Mouse (Mus musculus): ENCODE measurements around the gene Msh3.

The Msh3 gene

DNA sequence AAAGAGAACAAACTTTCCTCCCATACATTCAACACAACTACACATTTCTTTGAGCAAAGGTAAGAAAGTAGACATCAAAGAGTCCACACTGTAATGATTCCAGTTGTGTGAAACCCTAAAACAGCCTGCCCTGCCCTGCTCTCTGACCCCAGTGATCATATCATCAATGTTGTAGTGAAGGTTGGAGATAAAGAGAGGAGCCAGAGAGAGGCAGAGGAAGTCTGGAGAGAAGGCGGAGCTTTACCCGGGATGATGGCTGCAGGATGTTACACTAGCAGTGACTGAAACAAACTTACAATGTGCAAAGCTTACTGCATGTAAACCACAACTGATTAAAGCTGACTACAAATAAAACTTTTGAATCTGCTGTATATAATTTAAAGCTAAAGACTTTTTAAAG lies 26.8 kb downstream of the Msh3 start:
- no peak for DNase-seq

DNA sequence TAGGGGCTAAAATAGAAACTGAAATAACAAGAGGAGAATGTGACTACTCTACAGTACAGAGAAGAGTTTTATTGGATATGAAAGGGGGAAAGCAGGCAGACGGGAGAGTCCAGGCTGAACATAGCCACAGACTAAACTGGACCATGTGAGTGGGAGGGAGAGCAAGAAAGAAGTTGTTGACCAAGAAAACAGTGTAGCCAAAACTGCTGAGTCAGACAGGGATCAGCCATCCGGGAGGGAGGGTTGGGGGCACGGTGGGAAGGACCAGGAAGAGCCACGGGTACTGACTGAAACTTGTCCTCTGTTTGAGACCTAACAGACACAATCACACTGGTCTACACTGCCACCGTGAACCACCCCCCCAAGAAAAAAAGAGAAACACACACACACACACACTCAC lies 28.8 kb downstream of the Msh3 start:
- no peak for DNase-seq

DNA sequence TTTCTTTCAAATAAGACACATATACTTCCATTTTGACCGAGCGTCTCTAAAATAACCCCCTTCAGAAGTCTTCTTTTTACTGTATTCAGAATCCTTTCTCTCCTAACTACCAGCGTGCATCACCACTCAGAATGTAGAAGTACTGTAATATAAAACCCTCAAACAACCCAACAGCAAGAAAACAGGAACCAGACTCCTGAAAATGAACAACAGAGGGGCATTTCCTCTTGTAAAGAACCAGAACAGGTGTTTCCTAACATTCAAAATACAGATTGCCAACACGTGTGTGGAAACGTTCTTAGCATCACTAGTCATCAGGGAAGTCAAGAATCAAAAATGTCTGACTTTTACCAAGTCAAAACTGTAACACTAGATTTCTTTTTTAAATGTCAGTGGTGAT lies 34.0 kb downstream of the Msh3 start:
- no peak for DNase-seq

DNA sequence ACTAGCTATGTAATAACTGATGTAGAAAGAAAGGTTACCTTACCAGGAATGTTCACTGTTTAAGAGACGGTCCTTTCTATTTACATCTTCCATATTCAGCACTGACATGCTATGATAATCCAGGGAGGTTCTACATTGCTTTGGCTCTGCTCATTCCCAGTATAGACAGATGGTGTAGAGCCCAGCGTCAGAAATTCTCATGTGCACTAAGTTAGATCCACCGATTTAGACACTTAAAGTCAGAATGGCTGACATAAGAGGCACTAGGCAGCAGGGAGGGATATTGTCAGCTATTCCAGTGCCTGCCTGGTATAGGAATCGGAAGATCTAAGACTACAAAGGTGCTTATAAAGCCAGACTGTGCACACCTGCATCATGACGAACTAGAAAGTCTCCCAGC lies 40.2 kb downstream of the Msh3 start:
- DNase-seq: no peak

DNA sequence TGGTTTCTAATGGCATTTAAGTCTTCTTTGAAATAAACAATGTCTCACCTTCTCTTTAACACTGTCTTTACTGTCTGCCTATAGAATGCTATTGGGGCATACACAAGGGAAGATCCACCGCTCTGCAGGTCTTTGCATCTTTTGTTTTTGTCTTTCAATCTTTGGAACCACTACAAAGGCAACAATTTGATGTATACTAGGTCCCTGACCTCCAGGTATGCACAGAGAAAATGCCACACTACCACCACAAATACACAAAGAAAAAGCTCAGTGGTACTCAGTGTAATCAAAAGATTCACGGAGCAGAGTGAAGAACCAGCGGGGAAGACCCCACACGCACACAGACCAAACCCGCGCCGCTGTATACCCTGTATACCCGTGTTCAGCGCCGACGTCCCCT lies 49.1 kb downstream of the Msh3 start, which contains the start of gene Gm20379:
Gm20379 (plus strand) TSS at position 301 of the 400 bp plus-strand sequence.
- DNase-seq: no peak

DNA sequence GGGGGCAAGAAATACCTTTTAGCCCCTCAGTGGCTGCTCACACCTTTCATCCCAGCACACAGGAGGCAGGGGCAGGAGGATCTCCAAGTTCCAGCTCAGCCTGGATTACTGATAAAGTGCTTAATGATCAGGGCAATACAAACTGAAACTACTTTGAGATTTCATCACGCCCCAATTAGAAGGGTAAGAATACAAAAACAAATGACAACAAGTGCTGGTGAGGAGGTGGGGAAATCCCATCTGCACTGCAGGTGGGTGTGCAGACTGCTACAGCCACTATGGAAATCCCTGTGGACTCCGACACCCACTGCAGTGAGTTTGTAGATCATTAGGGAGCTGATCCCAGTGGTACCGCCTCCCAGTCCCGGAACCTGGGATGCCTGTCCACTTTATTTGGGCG lies 50.5 kb downstream of the Msh3 start:
- DNase-seq: no peak

DNA sequence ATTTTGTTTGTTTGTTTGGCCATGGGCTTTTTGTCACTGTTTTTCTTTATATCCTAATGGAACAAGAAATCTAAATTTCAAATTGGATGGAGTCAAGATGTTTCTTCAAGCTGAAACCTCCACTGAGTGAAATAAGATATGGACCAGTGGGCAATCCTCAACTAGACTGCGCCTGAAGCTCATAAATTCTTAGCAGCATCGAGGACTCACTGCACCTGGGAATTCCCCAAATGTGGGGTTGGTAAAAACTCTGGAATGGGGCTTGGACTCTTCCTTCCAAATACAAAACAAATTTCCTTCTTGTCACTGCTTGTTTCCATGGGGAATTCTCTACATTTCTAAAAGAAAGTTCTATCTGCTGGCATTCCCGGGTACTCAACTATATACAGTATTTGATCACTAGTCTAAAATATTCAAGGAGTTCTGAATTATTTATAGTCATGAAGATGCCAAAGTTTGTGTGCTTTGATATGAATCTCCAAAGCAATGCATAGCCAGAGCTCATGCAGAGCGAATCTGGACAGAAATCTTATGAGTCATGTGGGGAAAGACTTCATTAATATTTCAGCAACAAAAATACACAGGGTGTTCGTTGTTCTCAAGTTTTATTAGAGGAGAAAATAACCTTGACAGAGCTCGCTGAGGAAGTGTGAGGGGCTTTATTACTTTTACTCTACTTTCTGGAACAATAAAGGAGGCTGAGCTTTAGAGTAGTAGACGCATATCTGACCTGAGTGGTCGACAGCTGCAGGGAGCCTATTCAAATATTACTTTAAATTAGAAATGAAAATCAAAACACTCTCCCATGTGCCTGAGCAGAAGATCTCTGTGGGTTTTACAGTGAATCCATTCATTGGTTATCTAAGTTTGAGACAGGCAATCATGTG lies 51.5 kb downstream of the Msh3 start:
- no peak for DNase-seq

DNA sequence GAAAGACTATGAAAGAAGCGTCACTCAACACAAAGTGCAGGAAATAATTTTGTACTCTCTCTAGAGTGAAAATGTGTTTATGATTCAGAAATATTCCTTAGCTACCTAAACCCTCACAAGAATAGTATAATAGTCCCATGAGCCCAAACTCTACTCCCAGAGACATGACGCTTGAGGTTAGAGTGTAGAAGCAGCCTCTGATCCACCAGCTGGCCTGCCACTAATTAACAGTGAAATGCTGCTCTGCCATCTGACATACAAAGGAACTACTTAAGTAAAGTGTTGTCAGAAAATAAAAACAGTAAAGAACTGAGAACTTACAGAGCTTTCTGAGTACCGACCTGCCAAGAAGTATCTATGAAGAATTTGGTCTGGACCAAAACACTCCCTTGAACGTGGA lies 52.3 kb downstream of the Msh3 start:
- DNase-seq: no peak

DNA sequence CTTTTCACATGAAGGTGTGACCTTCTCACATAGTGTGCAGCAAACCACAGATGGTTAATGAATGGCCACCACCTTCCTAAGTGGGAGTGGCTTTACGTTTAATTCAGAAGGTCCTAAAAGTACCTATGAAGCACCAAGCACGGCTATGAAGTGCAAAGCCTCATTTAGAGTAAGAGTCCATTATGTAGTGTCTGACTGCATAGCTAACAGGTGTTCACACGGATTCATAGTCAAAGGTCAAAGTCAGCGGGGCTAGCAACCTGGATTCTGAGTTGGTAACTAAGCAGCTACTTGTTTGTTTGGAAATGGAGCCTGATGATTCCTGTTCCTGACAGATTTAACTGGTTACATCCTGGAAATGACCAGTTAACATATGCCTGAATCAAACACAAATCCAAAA lies 53.0 kb downstream of the Msh3 start:
- no peak for DNase-seq

DNA sequence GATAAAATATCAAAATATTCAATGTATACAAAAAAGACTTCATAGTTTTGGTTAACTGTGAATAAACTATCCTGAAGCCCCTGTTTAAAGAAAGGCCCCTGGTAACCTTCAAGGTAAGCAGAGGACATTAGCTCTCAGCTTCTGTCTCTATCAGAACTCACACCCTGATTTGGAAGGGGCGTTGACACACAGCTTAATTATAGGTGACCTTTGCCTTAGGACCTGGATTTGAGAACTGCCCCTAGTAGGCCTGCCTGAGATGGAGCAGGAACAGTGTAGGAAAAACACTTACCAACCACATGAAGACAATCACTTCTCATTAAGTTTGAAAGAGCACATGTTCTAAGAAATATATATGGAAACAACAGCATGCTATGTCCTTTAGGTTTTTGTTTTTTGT lies 55.3 kb downstream of the Msh3 start:
- DNase-seq: no peak

DNA sequence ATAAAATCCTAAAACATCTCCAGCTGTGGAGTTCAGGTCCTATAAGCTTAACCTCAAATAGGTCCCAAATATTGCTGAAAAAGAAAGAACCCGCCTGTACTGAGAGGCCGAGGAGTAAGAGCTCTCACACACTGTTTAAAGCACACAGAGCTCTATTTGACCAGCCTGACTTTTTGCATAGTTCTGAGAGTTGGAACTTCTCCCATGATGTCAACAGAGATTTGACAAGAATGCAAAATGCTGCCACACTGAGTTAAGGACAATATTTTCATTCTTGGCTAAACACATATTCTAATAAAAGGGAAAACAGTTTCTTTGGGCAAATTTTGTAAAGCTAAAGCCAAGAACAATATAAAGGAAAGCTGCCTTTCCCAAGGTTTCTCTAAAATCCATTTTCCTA lies 57.8 kb downstream of the Msh3 start:
- DNase-seq: no peak

DNA sequence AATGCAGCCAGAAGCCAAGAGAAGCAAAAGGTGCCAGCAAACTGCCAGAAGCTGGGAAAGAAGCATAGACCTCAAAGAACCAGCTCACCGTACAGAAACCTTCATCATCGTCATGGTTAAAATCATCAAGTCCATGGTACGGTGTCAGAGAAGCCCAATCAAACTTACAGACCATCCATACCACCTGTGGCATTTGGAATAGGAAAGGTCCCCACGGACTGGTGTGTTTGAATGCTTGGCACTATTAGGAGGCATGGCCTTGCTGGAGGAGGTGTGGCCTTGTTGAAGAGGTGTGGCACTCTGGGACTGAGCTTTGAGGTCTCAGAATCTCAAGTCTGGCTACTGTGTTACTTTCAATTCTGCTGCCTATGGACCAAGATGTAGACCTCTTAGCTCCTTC lies 58.3 kb downstream of the Msh3 start:
- no peak for DNase-seq

DNA sequence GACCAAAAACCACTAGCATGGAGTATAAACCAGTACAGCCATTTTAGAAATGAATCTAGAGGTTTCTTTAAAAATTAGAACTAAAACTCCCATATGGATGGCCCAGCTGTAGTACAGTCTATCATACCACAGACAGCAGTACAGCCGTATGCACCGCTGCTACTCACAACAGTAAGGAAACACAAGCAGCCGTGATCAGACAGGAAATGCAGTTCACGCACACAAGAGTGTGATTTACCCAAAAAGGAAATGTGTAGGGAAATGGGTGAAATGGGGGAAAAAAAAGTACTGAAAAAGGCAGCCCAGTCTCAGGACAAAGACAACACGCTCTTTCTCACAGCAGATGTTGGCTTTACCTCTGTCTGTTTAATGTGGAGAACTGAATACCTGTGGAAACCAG lies 60.9 kb downstream of the Msh3 start:
- DNase-seq: no peak

DNA sequence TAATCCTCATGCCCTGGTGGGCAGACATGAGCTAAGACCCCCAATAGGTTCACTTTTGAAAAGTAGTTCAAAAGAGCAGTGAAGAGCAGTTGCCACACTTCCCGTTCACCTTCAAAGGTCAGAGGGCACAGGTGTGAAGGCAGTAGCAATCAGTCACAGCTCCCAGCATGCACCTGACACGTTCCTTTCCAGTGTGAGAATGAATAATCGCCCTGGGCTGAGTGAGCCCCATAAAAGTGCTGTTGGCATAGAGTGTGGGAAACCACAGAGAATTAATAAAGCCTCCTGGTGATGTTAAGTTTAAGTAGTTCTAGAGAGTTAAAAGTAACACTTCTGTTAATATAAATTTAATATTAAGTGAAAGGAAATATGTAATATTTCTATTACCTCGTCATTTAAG lies 63.2 kb downstream of the Msh3 start:
- no peak for DNase-seq

DNA sequence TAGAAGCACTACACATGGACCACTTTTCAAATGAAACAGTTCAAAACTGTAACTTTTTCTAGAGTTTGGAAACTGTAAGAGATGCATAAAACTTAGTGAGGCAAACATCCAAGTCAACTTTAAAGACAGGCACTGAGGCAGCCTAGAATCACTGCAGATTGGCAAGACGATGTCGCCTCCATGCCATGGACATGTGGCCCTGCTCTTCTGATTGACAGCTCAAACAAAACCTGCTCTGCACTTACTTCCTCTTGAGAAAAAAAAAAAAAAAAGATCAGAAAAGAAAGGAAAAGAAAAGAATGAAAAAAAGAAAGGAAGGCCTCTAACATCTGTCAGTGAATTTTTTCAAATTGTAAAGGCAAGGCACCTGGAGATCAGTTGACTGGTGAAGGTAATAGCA lies 77.8 kb downstream of the Msh3 start:
- DNase-seq: no peak

DNA sequence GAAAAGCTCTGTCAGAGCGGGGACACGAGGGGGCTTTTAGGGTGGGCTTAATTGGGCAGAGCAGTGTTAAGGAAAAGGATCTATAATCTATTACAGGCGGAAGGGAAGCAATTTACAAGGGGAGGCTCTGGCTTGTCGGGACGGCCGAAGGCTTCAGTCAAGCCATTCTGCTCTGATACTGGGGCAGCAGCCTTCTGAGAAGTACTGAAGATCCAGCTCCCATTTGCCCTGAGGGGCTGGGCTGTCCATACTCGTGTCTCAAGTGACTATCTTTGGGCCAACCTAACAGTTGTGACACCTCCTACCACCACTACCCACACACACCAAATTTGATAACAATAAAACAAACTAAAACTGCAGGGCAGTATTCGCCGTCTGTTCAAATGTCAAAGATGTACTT lies 79.5 kb downstream of the Msh3 start:
- DNase-seq: no peak

DNA sequence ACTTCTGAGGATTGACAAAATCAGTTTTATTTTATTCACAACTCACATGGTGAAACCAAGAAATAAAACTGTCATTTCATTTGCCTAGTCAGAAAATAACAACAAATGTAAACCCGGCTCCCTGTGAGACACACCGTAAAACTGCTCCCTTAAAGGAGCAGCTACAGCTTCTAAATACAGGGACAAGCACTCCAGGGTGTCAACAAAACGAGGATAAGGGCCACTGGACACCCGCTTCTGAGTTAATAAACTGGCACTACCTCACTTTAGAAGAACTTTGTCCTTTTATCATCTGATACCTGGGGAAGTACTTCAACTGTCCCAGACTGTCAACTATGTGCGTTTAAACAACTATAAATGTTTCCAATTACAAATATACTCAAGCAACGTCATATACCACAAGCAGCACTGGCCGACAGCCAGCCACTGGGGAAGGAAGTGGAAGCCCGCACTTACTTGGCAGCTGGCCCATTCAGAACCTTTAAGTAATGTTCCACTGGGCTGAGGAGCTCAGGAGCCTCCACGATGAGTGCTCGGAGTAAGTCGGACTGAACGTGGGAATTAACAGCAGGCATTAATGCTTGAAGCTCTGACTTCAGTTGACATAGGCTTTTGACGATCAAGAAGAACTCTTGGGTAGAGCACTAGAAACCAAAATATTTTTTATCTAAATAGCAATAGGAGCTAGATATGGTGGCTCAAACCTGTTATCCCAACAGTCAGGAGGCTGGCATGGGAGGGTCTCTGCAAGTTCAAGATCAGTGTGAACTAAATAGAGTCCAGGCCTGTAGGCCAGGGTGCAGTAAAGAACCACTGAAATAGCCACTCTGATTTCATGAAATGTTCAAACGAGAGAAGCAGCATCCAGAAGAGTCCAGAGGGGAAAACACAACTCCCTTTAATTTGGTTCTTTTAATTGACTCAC lies 80.3 kb downstream of the Msh3 start:
- DNase-seq: no peak

DNA sequence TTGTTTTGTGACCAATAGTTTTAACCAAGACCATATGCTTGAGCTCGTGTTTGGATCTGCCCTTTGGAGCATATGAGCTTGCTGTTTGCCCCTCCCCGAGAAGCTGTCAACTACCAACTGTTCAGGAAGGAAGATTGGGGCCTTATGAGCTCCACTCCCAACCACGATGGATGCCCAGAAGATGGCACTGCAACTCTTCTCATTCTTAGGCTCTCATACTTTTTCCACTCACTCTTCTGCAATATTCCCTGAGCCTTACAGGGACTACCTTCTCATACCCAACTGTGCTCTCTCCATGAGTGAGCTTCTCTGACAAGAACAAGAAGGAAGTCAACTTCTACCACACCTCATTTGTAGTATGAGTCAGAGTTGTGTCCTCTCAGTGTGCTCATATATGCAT lies 87.7 kb downstream of the Msh3 start:
- DNase-seq: no peak

DNA sequence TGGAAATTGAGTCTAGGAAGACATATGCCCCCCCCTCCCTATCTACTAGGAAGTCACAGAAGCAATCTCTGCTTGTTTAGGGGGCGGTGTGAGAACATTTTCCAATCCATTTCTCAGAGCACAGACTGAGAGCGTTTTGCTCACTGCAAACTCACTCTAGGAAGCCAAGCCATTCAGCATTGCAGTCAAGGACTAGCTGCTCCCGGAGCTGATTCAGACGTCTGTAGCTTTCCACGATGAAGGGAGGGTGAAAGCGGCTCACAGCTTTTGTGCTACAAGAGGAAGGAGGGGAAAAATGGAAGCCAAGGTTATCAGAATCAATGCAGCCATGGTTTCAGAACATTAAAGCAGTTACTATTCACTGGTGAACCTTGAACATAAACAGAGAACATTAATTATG lies 91.2 kb downstream of the Msh3 start:
- DNase-seq: no peak

DNA sequence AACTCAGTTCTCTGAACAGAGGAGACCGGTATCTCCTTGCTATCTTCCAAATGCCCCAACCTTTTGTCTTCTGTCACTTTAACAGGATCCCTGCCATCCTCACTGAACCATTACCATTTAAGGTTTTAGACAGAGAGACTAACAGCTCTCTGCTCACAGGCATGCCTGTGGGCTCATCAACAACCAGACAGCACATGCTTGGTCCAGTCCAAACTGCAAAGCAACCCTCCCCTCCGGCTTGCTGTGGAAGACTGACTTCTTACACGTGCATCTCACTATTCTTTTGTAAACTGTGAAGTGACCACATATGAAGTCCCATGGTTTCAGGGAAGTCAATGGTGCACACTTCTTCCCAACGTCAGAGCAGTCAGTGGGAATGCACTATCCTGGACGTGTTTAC lies 93.5 kb downstream of the Msh3 start:
- no peak for DNase-seq

DNA sequence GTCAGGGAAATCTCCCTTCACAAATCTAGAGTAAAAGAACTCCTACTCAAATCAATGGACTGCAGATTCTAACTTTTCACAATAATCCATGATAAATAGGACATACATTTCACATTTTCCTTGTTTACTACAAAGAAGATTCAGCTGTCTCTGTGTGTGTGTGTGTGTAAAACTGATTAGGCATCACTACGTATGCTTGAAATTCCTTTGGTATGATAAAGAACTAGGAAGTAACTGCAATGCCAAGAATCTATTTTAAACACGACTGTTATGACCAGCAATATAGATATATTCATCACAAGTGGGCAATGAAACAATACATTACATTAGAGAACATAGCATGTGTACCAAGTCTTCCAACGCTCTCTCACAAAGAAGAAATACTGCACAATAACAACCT lies 99.3 kb downstream of the Msh3 start:
- no peak for DNase-seq

DNA sequence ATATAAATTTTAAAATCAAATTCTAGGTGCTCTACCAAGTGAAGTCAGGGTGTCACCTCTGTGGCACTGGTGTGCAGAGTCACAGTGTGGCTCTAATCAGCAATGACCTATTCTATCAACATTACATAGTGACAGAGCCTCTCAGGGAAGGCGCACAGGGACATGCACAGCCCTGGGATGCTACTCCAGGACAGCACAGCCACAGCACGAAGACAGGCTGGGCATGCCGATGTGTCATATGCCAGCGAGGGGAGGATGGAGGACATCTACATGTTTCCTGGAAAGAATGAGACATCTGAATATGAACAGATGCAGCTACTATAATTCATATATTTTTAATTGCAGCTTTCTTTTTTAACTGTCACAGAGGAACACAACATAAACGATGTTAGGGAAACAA lies 101.0 kb downstream of the Msh3 start:
- DNase-seq: no peak

DNA sequence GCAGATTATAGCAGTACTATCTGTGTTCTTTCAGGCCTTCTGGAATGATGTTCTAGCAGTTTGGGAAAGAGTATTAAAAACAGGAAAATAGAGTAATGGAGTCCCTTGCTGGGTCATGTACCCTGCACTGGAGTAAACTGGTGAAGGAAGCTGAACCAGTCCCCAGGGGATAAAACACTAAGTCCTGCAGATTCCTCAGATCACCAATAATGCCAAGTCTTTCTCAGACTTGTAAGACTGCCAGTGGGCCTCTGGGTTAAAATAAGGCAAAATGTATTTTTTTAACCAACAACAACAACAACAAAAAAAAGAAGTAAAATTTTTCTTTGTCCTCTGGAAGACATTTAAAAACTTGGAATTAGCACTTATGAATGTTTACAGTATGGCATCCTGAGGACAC lies 102.5 kb downstream of the Msh3 start:
- no peak for DNase-seq

DNA sequence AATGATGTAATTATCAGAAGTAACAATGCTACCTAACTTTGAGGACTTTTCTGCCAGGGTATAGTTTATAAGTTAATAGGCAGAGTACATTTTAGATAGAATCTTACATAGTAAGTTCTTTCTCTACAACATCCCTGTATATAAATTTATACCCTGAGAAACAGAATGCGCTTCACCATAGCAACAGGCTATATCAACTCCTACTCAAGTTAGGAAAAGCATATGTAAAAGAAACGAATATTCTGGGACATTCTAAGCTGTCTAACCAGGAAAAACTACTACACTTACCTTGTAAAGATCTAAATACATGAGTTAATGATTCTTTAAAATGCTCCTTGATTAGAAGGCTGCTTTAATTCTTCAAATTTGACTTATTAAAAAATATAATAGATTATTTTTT lies 107.2 kb downstream of the Msh3 start:
- DNase-seq: no peak
